Mouse (Mus musculus): ENCODE measurements around the gene Cby3.
A peak's percentile ranks its signal among the peaks of the same experiment; 100 is the strongest.
"Not testable (repeated sequence)": the region's sequence is repeated elsewhere in the genome, so short reads cannot be mapped to it uniquely, and the experiment has no call there.

The Cby3 gene

DNA sequence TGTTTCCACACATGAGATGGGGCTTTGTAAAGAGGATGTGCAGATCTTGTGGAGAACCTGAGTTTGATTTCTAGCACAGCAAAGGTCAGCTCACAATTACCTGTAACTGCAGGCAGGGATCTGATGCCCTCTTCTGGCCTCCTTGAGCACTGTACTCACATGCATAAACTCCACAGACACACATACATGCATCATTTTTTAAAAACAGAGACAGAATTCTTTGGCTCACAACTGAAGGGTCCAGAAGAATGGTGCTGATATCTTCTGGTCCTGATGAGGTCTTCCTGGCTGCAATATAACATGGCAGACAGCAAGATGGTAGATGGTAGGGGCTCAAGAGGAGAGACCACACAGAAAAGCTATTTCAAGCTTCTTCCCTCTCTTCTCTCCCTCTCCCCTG is at the start of gene Cby3:
Gene Cby3 (plus strand): TSS at position 301 of the 400 bp plus-strand sequence.
- DNase-seq, result no peak

DNA sequence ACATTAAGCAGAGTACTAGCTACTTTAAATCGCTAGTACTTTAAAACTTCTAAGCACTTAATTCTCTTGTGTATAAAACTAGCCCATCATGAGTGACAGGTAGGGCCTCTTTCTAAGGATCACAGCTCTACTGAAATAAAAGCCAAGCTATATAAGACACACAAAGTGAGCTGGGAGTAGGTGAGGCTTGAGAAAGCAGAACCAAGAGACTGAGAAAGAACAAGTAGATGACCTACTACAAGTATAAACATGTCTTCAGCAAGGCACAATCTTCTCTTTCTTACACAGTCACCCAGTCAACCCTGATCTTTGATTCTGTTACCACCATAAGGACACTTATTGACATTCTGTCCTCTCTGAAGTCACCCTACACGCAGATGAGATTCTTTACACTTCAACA is 41.5 kb upstream of the Cby3 start:
- DNase-seq, result no peak

DNA sequence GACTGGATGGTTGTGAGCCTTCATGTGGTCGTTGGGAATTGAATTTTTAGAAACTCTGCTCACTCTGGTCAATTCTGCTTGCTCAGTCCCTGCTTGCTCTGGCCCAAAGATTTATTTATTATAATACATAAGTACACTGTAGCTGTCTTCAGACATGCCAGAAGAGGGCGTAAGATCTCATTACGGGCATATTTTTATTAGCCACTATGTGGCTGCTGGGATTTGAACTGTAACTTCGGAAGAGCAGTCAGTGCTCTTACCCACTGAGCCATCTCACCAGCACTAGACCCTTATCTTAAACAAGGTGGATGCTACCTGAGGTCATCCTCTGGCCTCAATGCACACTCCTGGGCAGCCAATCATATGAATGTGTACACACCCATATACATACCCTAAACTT is 34.9 kb upstream of the Cby3 start:
- not testable (repeated sequence) for DNase-seq

GRCm38 (mm10) chr11:50321239-50321638 is 33.0 kb upstream of the Cby3 start:
- no peak for DNase-seq

DNA sequence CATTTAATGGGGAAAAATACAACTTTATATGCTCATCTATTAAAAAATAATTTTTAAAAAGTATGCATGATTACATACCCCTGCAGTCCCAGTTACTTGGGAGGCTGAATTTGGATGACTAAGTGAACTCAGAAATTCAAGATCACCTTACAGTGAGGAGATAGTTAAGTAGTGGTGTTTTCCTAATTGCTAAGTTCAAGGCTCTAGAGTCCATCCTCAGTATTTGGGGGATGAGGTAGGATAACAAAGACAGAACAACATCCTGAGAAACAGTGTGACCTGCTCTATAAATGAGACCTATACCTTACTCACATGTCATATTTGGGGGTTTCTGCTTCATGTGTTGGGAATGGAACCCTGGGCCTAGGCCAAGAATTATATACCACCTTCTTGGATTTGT is 31.9 kb upstream of the Cby3 start:
- no peak for DNase-seq

DNA sequence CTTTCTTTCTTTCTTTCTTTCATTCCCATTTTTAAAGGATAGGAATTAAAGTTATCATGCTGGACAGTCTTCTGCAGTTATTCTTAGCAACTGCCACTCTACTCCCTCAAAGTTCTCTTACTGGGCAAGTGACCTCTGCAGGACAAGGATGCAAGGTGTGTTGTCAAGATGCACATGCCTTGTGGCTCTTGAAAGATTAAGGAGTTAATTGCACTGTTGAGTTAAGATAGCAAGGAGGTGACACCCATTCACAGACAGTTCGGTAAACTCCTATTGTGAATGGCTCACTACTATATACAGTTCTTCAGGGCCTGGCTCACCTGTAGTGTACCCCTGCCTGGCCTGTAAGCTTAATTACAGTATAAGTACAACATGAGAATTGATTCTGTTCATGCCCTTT is 30.4 kb upstream of the Cby3 start:
- DNase-seq, result no peak

DNA sequence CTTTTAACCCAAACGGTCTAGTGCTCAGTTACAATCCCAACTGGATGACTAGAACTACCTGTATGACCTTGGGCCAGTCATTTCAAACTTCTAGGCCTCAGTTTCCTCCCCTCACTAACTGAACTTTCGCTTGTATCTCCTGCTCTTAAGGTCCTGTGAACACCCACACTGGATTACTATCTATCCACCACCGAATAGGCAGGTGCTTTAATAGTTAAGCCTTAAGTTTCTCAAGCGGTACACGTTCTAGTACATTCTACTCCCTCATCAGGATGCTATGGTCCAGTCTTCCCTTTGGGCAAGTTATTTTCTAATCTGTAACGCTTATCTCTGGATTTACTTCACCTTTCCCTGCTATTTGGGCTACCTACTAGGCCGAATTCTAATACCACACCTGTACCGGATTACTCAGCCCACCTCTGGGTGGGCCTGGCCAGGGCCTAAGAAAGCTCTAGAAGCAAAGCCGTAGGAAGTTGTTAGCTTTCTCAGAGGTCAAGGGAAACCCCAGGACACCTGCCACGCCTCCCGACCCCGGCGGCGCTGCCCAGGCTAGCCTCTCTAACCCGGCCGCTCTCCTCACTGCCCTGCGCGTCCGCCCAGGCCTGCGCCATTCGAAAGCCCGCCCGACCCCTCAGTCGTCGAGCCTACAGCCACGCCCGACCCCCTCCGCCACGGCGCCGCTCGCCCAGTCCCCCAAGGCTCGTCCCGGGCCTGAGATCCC is 29.4 kb upstream of the Cby3 start:
- DNase-seq, result no peak

DNA sequence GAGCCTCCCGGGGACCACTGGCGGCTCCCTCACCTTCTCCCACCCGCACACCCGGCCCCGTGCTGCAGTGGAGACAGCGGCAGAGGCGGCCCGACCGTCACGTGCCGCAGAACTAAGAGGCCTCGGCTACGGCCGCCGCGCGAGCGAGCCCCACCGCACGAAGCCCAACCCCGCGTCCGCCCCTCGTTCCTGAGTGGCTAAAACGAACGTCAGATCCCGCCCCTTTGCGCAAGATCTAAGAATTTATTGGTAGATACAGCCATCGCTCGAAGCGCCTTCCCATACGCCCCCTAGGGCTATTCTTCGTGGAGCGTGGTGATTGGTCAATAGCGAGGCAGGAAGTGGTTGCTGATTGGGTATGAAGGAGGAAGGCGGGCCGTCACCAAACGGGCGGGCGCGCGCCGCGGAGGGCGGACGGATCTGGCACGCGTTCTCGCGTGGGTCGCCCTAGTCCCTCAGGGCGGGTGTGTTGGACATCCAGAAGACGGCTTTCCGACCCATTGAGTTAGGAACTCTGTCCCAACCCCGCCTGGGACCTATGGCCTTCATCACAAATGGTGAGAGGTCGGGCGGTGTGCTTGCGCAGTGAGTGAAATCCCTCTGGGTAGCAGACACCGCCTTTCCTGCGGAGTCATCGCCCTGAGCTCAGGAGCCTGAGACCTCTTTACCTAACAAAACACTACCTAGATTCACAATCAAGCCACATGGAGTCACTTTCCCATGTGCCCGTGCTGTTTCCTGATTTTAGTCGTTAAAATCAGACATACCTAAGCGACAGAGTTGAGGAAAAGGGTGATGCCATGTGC is 28.6 kb upstream of the Cby3 start, which contains the start of gene Canx:
Gene Canx (minus strand): TSS at position 178 of the 806 bp plus-strand sequence.
- DNase-seq, result peak; percentile 98

DNA sequence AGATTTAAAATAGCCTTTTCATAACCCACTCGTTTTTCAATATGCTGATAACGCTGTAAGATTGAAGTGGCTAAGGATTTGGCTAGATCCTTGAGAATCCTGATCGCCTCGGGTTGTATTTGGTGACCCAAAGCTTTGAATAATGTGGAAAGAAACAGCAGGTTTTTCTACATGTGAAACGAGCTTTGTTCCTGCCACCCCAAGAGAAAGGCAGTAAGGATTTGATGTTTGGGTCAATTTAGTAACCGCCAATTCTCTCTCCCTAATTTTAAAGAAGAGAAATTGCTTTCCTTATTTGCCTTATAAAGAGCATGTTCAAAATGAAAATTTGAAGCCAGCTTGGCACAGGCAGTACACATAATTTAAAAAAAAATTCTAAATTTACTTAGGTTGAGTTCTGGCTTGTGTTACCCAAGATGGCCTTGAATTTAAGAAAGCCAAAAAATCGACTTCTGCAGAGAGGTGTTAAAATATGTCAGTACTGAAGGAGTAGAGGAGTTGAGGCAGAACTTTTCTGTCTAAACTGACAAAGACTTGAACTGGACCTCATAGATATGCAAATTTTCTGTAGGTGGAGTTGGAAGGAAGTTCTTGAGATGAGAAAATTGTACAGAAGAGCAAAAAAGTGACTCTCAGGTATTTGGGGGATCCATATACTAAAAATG is 27.8 kb upstream of the Cby3 start:
- DNase-seq, result no peak

- DNase-seq, result no peak
These were observed 26.1 kb upstream of the Cby3 start for GRCm38 (mm10) chr11:50328075-50328625.

DNA sequence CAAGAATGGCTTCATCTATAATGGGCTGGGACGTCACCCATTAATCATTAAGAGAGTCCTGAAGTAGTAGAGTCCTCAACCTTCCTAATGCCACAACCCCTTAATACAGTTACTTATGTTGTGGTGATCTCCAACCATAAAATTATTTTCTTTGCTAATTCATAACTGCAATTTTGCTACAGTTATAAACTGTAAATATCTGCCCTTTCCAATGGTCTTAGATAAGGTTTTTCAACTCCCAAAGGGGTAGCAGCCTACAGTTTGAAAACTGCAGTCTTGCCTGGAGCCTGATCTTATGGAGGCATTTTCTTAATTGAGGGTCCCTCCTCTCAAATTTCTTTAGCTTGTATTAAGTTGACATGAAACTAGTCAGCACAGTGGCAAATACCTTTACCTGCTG is 24.9 kb upstream of the Cby3 start:
- DNase-seq, result no peak

DNA sequence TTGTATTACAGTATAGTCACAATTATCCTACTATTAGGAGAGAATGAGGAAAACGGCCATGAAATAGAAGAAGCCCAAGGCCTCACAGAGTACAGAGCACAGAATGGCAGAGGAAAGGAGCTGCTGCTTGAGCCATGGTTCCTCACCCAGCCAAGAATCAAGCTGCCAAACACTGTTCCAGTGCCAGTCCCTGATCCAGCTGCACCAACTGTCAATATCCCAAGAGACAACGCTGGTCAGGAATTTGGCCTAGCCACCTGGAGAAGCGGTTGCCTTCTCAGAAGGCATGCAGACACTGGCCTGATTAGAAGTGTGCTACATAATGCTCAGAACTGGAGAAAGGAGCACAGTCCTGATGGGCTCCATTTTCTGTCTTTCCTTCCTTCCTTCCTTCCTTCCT is 21.1 kb upstream of the Cby3 start:
- DNase-seq, result no peak

GRCm38 (mm10) chr11:50336126-50336525 is 18.1 kb upstream of the Cby3 start:
- no peak for DNase-seq

DNA sequence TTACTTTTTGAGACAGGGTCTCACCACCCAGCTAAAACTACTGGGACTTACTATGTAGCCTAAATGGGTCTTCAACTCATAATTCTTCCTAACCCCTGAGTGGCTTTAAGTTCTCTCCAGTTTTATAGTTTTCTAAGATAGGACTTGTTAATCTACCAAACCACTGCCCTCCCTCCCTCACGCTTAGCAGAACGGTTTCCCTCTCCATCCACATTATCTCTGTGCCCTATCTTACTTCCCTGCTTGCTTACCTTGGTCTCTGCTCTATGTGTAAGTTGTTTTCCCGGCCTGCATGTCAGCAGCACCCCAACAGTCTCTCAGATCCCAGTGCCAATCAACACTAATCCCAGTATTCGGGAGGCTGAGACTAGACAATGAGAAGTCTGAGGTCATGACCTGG is 17.4 kb upstream of the Cby3 start:
- DNase-seq, result no peak

- DNase-seq, result no peak
These were observed 8.8 kb upstream of the Cby3 start for GRCm38 (mm10) chr11:50345486-50345885.

DNA sequence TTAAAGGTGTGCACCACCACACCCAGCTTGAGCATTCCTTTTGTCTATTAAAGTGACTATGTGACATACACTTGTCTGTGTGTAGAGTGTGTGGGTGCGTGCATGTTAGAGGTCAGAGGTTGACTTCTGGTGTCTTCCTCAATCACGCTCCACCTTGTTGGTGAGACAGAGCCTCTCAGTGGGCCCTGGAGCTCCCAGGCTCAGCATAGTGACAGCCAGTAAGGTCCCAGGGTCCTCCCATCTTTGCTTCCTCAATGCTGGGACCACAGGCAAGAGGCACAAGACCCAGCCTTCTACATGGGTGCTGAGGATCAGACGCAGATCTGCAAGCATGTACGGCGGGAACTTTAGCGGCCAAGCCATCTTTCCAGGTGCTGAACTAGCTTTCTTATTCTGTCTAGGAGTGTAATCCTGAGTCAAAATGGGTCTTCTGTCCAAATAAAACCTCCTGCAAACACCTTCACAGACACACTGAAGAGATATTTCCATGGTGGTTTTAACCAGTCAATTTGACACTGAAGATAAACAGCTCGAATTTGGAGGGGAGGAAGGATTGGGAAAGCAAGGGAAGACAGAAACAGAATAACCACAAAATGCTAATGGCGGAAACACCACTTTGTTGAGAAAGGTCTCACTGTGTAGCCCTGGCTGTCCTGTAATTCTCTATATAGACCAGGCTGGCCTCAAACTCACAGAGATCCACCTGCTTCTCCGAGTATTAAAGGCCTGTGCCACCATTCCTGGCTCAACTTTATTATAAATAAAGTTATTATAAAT is 7.8 kb upstream of the Cby3 start:
- no peak for DNase-seq

DNA sequence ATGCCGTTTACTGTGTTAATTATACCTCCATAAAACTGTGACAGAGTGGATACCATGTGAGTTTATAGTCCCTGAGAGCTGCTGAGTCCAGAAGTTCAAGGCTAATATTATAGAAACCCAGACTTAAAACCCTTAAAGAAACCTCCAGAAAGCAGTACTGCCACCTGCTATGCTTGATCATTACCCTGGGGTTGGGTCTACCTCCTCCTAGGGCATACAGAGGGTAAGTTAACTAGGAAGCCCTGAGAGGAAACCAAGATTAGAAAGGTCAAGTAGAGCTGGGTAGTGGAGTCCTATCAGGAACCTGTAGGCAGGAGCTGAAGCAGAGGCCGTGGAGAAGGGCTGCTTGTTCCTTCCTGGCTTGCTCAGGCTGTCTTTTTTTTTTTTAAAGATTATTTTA is 2.1 kb upstream of the Cby3 start:
- no peak for DNase-seq

GRCm38 (mm10) chr11:50354851-50355250 is 589 bp downstream of the Cby3 start:
- peak; percentile 77 for DNase-seq

DNA sequence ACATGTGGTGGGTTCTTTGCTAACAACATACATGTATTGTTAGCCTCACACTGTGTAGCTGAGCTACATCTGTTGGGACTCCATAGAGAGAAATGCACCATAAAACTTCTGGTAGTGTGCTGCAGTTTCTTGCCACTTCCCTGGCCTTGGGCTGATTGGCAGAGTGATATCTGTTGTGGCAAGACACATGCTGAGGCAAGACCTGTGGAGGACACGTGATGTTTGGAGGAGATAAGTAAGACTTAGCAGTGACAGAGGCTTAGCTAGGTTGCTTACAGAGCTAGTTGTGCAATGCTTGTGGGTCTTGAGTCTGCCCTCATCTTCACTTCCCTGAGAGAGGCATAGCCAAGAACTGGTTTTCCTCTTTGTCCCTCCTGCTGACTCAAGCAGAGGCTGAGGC is 1.1 kb downstream of the Cby3 start:
- no peak for DNase-seq

GRCm38 (mm10) chr11:50358950-50359861 is 4.9 kb downstream of the Cby3 start:
- peak; percentile 70 for DNase-seq

- DNase-seq, result not testable (repeated sequence)
These were observed 7.0 kb downstream of the Cby3 start for GRCm38 (mm10) chr11:50361282-50361681.
